Mouse (Mus musculus) left cerebral cortex, adult 18-20 months (tissue): ENCODE results near the gene Olfr530. TPM values are rescaled to one million over a fixed set of nuclear protein-coding genes. Genes with fewer than 3 reads are reported as not detected.

ENCODE experiments used
- DNase-seq, 2 experiments: peaks; one replicate each; pipeline ENCODE4 v3.0.0; 2021 to 2022; ENCODE audit warnings: low spot score in 2 of 2, mixed read lengths in 1 of 2
- long read RNA-seq, 2 experiments: library from polyadenylated mRNA; stranded (forward); transcript quantifications; one replicate each; pipeline ENCODE4 v2.0.0; 2021
- total RNA-seq, 2 experiments: library from RNA; stranded (reverse); gene quantifications; 2 replicates each; pipeline ENCODE4 v1.2.3; 2021

Gene Olfr530
- not detected for total RNA-seq
- long read RNA-seq, experiment 1: 0 reads
- long read RNA-seq, experiment 2: 0 reads

DNA sequence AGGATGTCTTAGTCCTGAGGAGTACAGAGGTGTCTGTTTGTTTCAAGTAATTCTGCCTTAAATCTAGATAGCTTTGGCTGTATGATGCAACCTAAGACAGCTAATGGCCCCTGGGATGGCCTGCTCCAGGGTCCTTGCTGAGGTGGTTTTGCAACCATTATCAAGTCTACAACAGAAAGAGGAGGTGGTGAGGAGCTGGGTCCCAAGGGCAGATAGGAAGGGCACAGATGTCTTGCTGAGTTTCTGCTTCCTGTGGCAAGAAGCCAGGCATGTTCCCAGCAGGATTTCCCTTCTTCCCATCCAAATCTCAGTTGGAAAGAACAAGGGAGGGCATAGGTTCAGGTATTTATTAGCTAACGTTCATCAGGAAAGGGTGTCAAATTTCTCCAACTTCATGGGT is at the start of gene Olfr530:
TSS of gene Olfr530 (minus strand) at position 101 of the 400 bp plus-strand sequence.
- no peak for DNase-seq

DNA sequence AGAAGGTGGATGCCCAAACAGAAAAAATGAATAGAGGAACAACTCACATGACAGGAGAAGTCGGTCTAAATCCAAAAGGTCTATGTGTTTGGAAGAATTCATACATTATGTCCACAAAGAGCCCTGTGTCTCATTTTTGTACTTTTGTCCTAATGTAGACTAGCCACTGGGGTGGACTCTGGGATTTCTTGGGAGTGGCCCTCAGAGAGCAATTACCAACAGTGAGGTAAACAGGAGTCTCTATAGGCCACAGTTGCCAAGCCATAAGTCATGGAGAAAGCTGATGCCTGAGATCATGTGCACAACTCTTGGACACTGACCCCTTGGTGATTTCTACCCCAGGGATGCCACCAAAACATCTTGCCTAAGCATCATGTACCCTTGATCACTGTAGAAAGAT is 45.4 kb upstream of the Olfr530 start, which contains the start of gene Olfr532:
TSS of gene Olfr532 (minus strand) at position 101 of the 400 bp plus-strand sequence.
- DNase-seq: no peak

DNA sequence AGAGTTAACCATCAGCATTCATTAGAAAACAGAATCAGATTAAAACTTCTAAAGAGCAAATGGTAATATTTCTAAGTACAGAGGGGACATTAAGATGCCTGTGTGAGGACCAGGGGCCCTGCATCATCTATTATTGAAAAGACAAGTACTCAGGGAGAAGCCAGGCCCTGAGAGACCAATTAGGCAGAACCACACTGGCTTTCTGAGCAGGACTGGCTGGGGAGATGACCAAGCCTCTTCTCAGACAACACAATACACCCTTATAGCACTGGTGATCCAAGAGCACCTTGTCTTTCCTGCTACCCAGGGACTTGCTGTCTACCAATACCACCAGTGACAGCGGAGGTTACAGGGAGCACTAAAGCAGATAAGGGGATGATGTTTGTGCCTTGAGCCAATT is 26.7 kb upstream of the Olfr530 start, which contains the start of gene Olfr531:
TSS of gene Olfr531 (minus strand) at position 101 of the 400 bp plus-strand sequence.
- no peak for DNase-seq

DNA sequence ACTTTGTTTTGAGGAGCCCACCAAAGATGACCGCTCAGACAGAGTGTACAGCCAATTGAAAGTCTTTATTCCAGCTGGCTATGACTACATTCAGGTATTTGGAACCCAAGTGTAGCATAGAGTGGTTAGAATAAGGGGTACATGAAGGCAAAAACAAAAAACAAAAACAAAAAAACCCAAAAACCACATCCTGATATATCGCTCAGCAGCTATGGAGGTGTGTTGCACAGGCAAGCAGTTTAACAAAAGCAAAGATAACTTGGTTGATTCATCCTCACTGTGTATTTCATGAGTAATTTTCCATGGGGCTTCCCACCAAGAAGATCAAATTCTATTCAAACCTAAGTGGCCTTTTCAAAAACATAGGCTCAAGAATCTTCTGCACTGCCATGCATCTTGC is 780 bp upstream of the Olfr530 start:
- no peak for DNase-seq

DNA sequence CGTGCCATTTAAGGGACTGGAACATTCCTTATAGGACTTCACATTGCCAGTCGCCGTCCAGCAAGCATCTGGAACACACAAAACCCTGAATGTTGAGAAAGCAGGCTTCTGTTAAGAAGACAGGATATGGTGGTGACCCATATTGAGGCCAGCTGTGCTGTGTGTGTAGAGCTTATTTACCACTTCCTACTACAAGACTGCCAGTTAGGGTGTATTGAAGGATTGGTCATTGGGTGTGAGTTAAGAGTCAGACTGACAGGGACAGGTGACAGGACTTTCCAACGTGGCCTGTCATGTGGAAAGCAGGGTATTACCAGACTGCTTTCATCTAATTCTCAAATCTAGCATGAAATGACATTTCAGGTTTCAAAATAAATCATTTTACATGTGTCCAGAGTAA is 1.8 kb downstream of the Olfr530 start:
- no peak for DNase-seq

DNA sequence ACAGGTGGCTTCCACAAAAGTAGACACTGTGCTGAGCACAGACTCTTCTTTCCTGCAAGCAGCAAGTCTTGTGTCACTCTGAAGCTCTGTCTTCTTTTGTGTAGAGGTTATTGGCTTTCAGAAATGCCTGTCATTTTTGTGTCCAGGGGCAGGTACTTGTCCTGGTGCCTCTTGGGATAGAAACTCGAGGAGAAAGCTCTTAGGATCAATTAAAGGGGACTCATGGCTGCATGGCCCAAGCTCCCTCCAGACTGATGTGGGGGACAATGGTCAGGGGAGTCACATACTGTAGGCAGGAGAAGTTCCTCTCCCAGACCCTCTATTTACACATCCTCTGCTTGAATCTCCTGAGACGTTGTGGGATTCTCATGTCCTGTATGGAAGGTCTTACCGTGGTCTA is 14.6 kb downstream of the Olfr530 start, which contains the start of gene Olfr60:
TSS of gene Olfr60 (minus strand) at position 101 of the 400 bp plus-strand sequence.
- DNase-seq: no peak

DNA sequence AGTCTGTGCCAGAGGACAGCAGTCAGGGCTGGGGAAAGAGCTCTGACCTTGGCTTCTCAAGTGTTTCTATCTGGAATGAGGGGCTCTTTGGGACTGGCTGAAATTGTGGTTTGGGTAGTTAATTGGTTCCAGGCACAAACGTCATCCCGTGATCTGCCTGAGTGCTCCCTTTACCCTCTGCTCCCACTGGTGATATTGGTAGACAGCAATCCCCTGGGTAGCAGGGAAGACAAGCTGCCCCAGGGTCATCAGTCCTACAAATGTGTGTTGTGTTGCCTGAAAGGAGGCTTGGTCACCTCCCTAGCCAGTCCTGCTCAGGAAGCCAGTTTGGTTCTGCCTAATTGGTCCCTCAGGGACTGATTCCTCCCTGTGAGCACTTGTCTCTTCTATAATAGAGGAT is 42.4 kb downstream of the Olfr530 start, which contains the start of gene Olfr527:
TSS of gene Olfr527 (plus strand) at position 301 of the 400 bp plus-strand sequence.
- DNase-seq: no peak

DNA sequence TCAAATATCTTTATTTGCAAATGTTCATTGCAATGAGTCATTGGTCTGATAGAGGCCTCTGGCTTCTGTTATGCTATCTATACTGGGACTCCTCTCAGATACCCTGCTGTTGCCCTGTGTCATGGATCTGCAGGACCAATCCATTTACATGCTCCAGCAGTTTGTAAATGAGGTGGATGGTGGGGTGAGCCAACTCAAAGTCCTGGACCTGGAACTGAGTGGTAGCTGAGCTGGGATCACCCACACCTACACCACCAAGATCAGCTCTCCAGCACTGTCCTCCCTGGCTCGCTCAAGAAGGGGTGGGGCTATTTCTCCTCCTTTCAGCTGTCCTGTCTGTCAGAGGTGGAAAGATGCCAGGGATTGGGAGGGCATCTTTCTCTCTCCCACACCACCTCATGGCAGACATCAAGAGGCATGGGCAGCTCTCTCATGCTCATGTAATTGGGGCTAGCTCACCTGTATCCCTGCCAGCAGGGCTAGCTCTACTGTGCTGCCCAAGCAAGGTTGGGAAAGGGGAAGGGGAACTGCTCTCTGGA is 46.3 kb downstream of the Olfr530 start:
- no peak for DNase-seq

Other genes with a start within 250 kb of the Olfr530 start
- 10 to 100 TPM; 20.3 to 27.5 TPM for gene Mtg1, start 238.8 kb downstream of the Olfr530 start, total RNA-seq
- 100 to 1,000 TPM; 119 to 120 TPM for gene Sprn, start 221.5 kb downstream of the Olfr530 start, total RNA-seq
- gene Olfr522, start 211.6 kb downstream of the Olfr530 start, total RNA-seq: not detected
- gene Olfr523, start 203.1 kb downstream of the Olfr530 start, total RNA-seq: not detected
- not detected for gene Olfr524, start 170.4 kb downstream of the Olfr530 start, total RNA-seq
- not detected for gene Cd163l1, start 158.1 kb downstream of the Olfr530 start, total RNA-seq
- gene 5830411N06Rik, start 129.0 kb downstream of the Olfr530 start, total RNA-seq: under 1 TPM; 0.40 to 0.42 TPM
- gene Olfr525, start 55.5 kb downstream of the Olfr530 start, total RNA-seq: not detected
- gene Olfr527, start 42.3 kb downstream of the Olfr530 start, total RNA-seq: not detected
- gene Olfr60, start 14.7 kb downstream of the Olfr530 start, total RNA-seq: not detected
- gene Olfr531, start 26.6 kb upstream of the Olfr530 start, total RNA-seq: not detected
- not detected for gene Olfr532, start 45.3 kb upstream of the Olfr530 start, total RNA-seq
- gene Olfr533, start 87.0 kb upstream of the Olfr530 start, total RNA-seq: not detected
- not detected for gene Olfr535, start 107.9 kb upstream of the Olfr530 start, total RNA-seq
- gene Olfr536, start 131.1 kb upstream of the Olfr530 start, total RNA-seq: not detected
- gene Olfr538, start 191.6 kb upstream of the Olfr530 start, total RNA-seq: not detected
- under 1 TPM; 0.05 to 0.07 TPM for gene Olfr46, start 224.9 kb upstream of the Olfr530 start, total RNA-seq